Mouse (Mus musculus) stomach, postnatal 0 days (tissue): ENCODE measurements at regions not wholly inside any gene's neighbourhood (a gene's known extent, or its start where the extent isn't known, plus 50 kb on each side); places are given as distances from the start of the nearest gene placed in this dataset.

Experiments
- ATAC-seq: fragments of 200-750 bp; cut with Nextera tagmentation; 2 replicates; pipeline ENCODE4 v1.8.0; 2017; ENCODE audit not compliant: low FRiP score, low TSS enrichment
- DNase-seq: peaks from one replicate; pipeline ENCODE4 v3.0.0-alpha.2; 2016; ENCODE audit warnings: low spot score
- H3K27ac ChIP-seq: fragments of 300-500 bp; sonication (generic); replicated peaks from 2 replicates; pipeline ENCODE4 v1.5.1; 2014; ENCODE audit warnings: mild to moderate bottlenecking, control low read depth
- H3K27me3 ChIP-seq: fragments of 300-500 bp; sonication (generic); 2 replicates; pipeline ENCODE4 v1.6.1; 2014; ENCODE audit warnings: low read length; ENCODE audit not compliant: control insufficient read depth, insufficient read depth
- H3K36me3 ChIP-seq: fragments of 300-500 bp; sonication (generic); 2 replicates; pipeline ENCODE4 v1.6.1; 2014; ENCODE audit warnings: low read length, mixed read lengths; ENCODE audit not compliant: control insufficient read depth, insufficient read depth
- H3K4me1 ChIP-seq: fragments of 300-500 bp; sonication (generic); replicated peaks from 2 replicates; pipeline ENCODE4 v1.6.1; 2014; ENCODE audit warnings: antibody characterized with exemption; ENCODE audit not compliant: control insufficient read depth, insufficient read depth
- H3K4me2 ChIP-seq: fragments of 300-500 bp; sonication (generic); replicated peaks from 2 replicates; pipeline ENCODE4 v1.6.1; 2014; ENCODE audit warnings: low read depth, mild to moderate bottlenecking, control low read depth, moderate library complexity
- H3K4me3 ChIP-seq: fragments of 300-500 bp; sonication (generic); 2 replicates; pipeline ENCODE4 v1.5.1; 2014; ENCODE audit warnings: low read depth, low read length, control low read depth
- H3K9ac ChIP-seq: fragments of 300-500 bp; sonication (generic); 2 replicates; pipeline ENCODE4 v1.6.1; 2014; ENCODE audit warnings: mild to moderate bottlenecking, low read length, control low read depth, mixed read lengths
- H3K9me3 ChIP-seq: fragments of 300-500 bp; sonication (generic); 2 replicates; pipeline ENCODE4 v1.6.1; 2016; ENCODE audit warnings: low read length; ENCODE audit not compliant: control insufficient read depth
- CTCF ChIP-seq: IDR thresholded peaks from 2 replicates; pipeline ENCODE4 v1.5.1; 2016; ENCODE audit warnings: antibody characterized with exemption, low read depth, mild to moderate bottlenecking, moderate library complexity
- EP300 ChIP-seq: optimal IDR thresholded peaks from 2 replicates; pipeline ENCODE3; 2016; ENCODE audit warnings: antibody characterized with exemption
- WGBS: fragments of 180-500 bp; shearing (Covaris S2); extraction: QIAGEN DNeasy Blood & Tissue Kit; methylation state at CpG from one replicate; pipeline ENCODE4 v1.1.7; 2014; 5-methylcytosine and 5-hydroxymethylcytosine counted together

- TF ChIP-seq EP300 (no peak), CTCF (no peak)
- H3K36me3 ChIP-seq = no peaks in the 10 kb centered on the region
- H3K9me3 ChIP-seq = 0 out of 2 replicates have a peak, but pooled peaks cover 3% of the 10 kb centered on the region
- H3K4me2 ChIP-seq = no peak overlapping the region
- 41% methylated on average over 4 of the region's 4 CpGs for WGBS
- no peak overlapping the region for H3K9ac ChIP-seq
- H3K4me1 ChIP-seq = no peaks in the 10 kb centered on the region
- H3K27me3 ChIP-seq = no peaks in the 10 kb centered on the region
- no peak overlapping the region for H3K4me3 ChIP-seq
- ATAC-seq (peak; percentile 60), DNase-seq (peak; percentile 39)
- no peak overlapping the region for H3K27ac ChIP-seq
These were observed 76.7 kb downstream of the Spesp1 start for GRCm38 (mm10) chr9:62205264-62205663.

- ATAC-seq (no peak), DNase-seq (no peak)
- no peak for TF ChIP-seq CTCF
- TF ChIP-seq EP300 = no peak
- no peaks in the 10 kb centered on the region for H3K36me3 ChIP-seq
- H3K4me2 ChIP-seq = no peak overlapping the region
- 0 out of 2 replicates have a peak, but pooled peaks cover 3% of the 10 kb centered on the region for H3K9me3 ChIP-seq
- no peak overlapping the region for H3K4me3 ChIP-seq
- H3K4me1 ChIP-seq = no peaks in the 10 kb centered on the region
- H3K27me3 ChIP-seq = no peaks in the 10 kb centered on the region
- no peak overlapping the region for H3K9ac ChIP-seq
- H3K27ac ChIP-seq = no peak overlapping the region
- WGBS = 63% methylated on average over 4 of the region's 4 CpGs
These were observed 78.5 kb downstream of the Spesp1 start for GRCm38 (mm10) chr9:62203556-62203955.

GRCm38 (mm10) chr9:62202331-62202730 lies 79.7 kb downstream of the Spesp1 start:
- H3K9ac ChIP-seq = no peak overlapping the region
- 0 out of 2 replicates have a peak, but pooled peaks cover 3% of the 10 kb centered on the region for H3K9me3 ChIP-seq
- DNase-seq (no peak), ATAC-seq (no peak)
- 60% methylated on average over 2 of the region's 2 CpGs for WGBS
- TF ChIP-seq EP300 = no peak
- no peak for TF ChIP-seq CTCF
- H3K36me3 ChIP-seq = no peaks in the 10 kb centered on the region
- H3K4me1 ChIP-seq = no peaks in the 10 kb centered on the region
- H3K4me3 ChIP-seq = no peak overlapping the region
- H3K27me3 ChIP-seq = no peaks in the 10 kb centered on the region
- no peak overlapping the region for H3K4me2 ChIP-seq
- H3K27ac ChIP-seq = no peak overlapping the region

GRCm38 (mm10) chr9:62197486-62197885 lies 75.0 kb upstream of the Glce start:
- WGBS = 70% methylated on average over 2 of the region's 2 CpGs
- DNase-seq = no peak
- Histone ChIP-seq H3K4me2 (no peak overlapping the region), H3K36me3 (no peaks in the 10 kb centered on the region), H3K27ac (no peak overlapping the region), H3K4me1 (no peaks in the 10 kb centered on the region), H3K9ac (no peak overlapping the region), H3K9me3 (no peaks in the 10 kb centered on the region), H3K4me3 (no peak overlapping the region), H3K27me3 (no peaks in the 10 kb centered on the region)
- TF ChIP-seq CTCF (no peak), EP300 (no peak)
- ATAC-seq = no peak

- H3K27ac ChIP-seq = no peak overlapping the region; the same call in 1 of the 2 replicates
- H3K36me3 ChIP-seq = no peaks in the 10 kb centered on the region
- no peak overlapping the region for H3K4me2 ChIP-seq
- no peak overlapping the region for H3K9ac ChIP-seq
- no peak overlapping the region for H3K4me3 ChIP-seq
- no peak for TF ChIP-seq EP300
- TF ChIP-seq CTCF = peak; percentile 5; the same call in 1 of the 2 replicates
- H3K4me1 ChIP-seq = no peaks in the 10 kb centered on the region
- 7% methylated on average over 6 of the region's 6 CpGs for WGBS
- ATAC-seq = peak; percentile 56; the same call in 1 of the 2 replicates
- DNase-seq = peak; percentile 58
- no peaks in the 10 kb centered on the region for H3K27me3 ChIP-seq
- no peaks in the 10 kb centered on the region for H3K9me3 ChIP-seq
These were observed 70.0 kb upstream of the Glce start for GRCm38 (mm10) chr9:62192424-62192892.

GRCm38 (mm10) chr9:62190474-62190873 lies 68.0 kb upstream of the Glce start:
- no peak overlapping the region for H3K4me3 ChIP-seq
- no peak for ATAC-seq
- 67% methylated on average over 6 of the region's 6 CpGs for WGBS

More at GRCm38 (mm10) chr9:62190474-62190873, 68.0 kb upstream of the Glce start:
- no peaks in the 10 kb centered on the region for H3K9me3 ChIP-seq
- no peaks in the 10 kb centered on the region for H3K4me1 ChIP-seq
- TF ChIP-seq CTCF (no peak), EP300 (no peak)
- DNase-seq = no peak
- no peaks in the 10 kb centered on the region for H3K27me3 ChIP-seq
- H3K36me3 ChIP-seq = no peaks in the 10 kb centered on the region
- no peak overlapping the region for H3K4me2 ChIP-seq
- no peak overlapping the region for H3K9ac ChIP-seq
- H3K27ac ChIP-seq = no peak overlapping the region
